In the genomic region with DNA sequence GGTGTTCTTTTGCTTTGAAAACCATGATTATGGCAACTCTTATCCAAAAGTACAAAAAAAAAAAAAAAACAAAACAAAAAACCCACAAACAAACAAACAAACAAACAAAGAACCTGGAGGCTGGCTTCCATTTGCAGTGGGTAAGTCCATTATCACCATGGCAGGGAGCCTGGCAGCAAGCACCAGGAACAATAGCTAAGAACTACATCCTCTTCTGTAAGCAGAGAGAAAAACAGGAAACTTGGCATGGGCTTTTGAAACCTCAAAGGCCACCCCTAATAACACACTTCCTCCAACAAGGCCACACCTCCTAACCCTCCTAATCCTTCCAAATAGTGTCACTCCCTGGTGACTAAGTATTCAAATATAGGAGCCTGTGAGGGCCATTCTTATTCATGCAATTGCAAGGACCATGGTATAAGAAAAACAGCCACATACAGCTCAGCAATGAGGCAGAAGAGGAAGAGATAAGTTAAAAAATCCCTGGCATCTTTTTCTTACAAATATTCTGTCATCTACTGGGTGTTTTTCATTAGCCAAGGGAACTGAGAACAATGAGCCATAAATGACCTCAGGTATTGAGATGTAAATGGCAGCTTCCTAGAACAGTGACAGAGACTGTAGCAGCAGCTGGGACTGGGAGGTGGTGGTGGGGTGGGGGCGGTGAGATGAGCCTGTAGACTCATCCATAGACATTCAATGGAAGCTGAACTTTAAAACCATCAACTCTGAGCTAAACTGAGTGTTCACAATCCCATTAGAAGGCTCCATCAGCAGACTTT, we compare ENCODE assay signal across 19 mouse cellular contexts.
"Had no signal": no experiment of that assay in that cellular context is flagged by ENCODE, and none has a peak within 500 bp of the region (broad histone marks: within the 10 kb centered on the region; RNA-seq: fewer than 3 reads in every experiment).

No protein-coding gene starts in this region.

- DNase-seq: kidney, adult 9 months; kidney, postnatal 25 days; layer of hippocampus, adult 9-11 months; layer of hippocampus, postnatal 36 days; liver, embryonic 13.5 days; lung, adult 2 months; lung, postnatal 14 days; lung, postnatal 4 days; right cerebral cortex, adult 18-20 months; right cerebral cortex, postnatal 14 days; right cerebral cortex, postnatal 4 days; thymus, postnatal 25 days had no signal

- ATAC-seq: midbrain, embryonic 13.5 days; midbrain, embryonic 16.5 days had no signal

- H3K27me3 ChIP-seq: liver, embryonic 13.5 days; megakaryocyte, embryonic 14.5 days; midbrain, embryonic 13.5 days; neural tube, embryonic 12.5 days; neural tube, embryonic 15.5 days; stomach, embryonic 15.5 days had no signal

- H3K36me3 ChIP-seq: liver, embryonic 13.5 days; midbrain, embryonic 10.5 days; midbrain, embryonic 13.5 days; neural tube, embryonic 12.5 days; neural tube, embryonic 15.5 days; stomach, embryonic 15.5 days had no signal
